Mouse (Mus musculus) testis, adult 2 months (tissue): Measurements from ENCODE around the gene 1700016C15Rik.

Experiments used
- CTCF ChIP-seq: fragments of 200-500 bp; IDR thresholded peaks from 2 replicates; pipeline ENCODE4 v1.5.1; 2012; ENCODE audit warnings: low read depth, mild to moderate bottlenecking, inconsistent platforms, low read length, moderate library complexity; ENCODE audit not compliant: control insufficient read depth, insufficient read depth, insufficient replicate concordance
- POLR2A ChIP-seq: fragments of 200-500 bp; IDR thresholded peaks from 2 replicates; pipeline ENCODE4 v1.6.1; 2012; ENCODE audit warnings: low read depth, mild to moderate bottlenecking, inconsistent platforms, low read length, moderate library complexity; ENCODE audit not compliant: control insufficient read depth

DNA sequence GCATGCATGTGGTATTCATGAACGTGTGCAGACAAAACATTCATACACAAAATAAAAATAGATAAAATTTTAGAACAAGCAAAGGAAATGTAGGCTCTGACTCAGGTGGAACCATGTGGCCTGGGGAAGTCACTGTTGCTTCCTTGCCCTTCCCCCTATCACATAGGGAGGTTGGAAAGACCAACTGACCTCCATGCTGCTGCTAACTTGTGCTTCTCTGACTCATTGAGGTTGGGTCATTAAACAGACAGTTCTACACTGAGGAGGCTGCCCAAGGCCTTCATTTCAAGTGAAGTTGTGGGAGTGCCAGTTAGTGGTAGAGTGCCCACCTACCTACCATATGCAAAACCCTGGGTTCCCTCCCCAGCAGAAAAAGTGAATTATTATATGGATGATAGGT is 22.0 kb upstream of the 1700016C15Rik start:
- TF ChIP-seq CTCF = no peak
- TF ChIP-seq POLR2A = no peak
